Mouse (Mus musculus) megakaryocyte, embryonic 14.5 days (primary cell): ENCODE measurements at regions not wholly inside any gene's neighbourhood (a gene's known extent, or its start where the extent isn't known, plus 50 kb on each side); places are given as distances from the start of the nearest gene placed in this dataset.

Experiments
- H3K27me3 ChIP-seq: replicated peaks from 2 replicates; pipeline ENCODE3; 2012; ENCODE audit warnings: inconsistent platforms
- H3K36me3 ChIP-seq: replicated peaks from 2 replicates; pipeline ENCODE3; 2012; ENCODE audit warnings: low read length, inconsistent platforms, mixed read lengths
- H3K4me1 ChIP-seq: 2 replicates; pipeline ENCODE4 v1.6.1; 2012; ENCODE audit warnings: inconsistent platforms
- H3K4me3 ChIP-seq: replicated peaks from 2 replicates; pipeline ENCODE3; 2012; ENCODE audit warnings: moderate library complexity, mild to moderate bottlenecking, inconsistent platforms
- H3K9me3 ChIP-seq: 2 replicates; pipeline ENCODE4 v1.6.1; 2012; ENCODE audit warnings: inconsistent platforms
- FLI1 ChIP-seq: IDR thresholded peaks from 2 replicates; pipeline ENCODE4 v1.6.1; 2012; ENCODE audit warnings: low read length, inconsistent platforms, mixed read lengths
- GATA1 ChIP-seq: IDR thresholded peaks from 3 replicates; pipeline ENCODE4 v1.6.1; 2012; ENCODE audit warnings: mixed read lengths, low read length, inconsistent platforms, borderline replicate concordance

DNA sequence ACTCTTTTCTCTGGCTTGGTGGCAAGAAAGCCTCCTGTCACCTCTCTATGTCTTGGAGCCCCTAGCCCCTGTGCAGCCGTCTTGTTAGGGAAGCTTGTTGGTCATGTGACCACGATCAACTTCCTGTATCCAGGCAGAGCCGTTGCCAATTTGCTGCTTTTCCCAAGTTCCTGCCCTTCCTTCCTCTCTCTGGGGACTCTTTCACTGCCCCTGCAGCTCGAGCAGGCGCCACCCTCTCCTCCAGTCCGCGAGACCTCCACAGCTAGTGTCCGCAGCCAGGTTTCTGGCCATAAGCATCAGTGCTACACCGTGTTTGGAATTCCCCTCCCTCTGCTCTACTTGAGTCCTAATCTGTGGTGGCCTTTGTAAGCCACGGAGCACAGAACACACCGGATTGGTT is 59.7 kb upstream of the 4931429L15Rik start:
- Histone ChIP-seq H3K36me3 (no peaks in the 10 kb centered on the region), H3K4me1 (peaks cover 11% of the 10 kb centered on the region), H3K9me3 (peaks cover 7% of the 10 kb centered on the region; the same call in 1 of the 2 replicates), H3K4me3 (no peak overlapping the region), H3K27me3 (peaks cover 28% of the 10 kb centered on the region)
- TF ChIP-seq GATA1 (no peak), FLI1 (no peak)

DNA sequence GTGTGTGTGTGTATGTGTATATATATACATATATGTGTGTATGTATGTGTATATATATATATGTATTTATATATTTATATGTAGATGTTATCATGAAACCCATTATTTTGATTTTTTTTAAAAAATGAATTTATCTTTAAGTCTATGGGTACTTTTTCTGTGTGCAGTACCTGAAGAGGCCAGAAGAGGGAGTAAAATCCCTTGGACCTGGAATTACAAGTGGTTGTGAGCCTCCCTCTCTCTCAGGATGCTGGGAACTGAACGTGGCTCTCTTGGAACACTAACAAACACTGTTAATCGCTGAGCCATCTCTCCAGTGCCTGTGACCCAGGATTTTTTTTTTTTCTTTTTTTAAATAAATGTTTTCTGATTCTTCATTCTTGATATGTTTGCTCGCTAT is 58.6 kb upstream of the 4931429L15Rik start:
- H3K4me3 ChIP-seq: no peak overlapping the region
- no peaks in the 10 kb centered on the region for H3K36me3 ChIP-seq
- peaks cover 11% of the 10 kb centered on the region for H3K4me1 ChIP-seq
- H3K9me3 ChIP-seq: peaks cover 4% of the 10 kb centered on the region; the same call in 1 of the 2 replicates
- TF ChIP-seq FLI1: no peak
- TF ChIP-seq GATA1: no peak
- H3K27me3 ChIP-seq: peaks cover 26% of the 10 kb centered on the region
